ENCODE assay signal across 9 mouse cellular contexts in the genomic region with DNA sequence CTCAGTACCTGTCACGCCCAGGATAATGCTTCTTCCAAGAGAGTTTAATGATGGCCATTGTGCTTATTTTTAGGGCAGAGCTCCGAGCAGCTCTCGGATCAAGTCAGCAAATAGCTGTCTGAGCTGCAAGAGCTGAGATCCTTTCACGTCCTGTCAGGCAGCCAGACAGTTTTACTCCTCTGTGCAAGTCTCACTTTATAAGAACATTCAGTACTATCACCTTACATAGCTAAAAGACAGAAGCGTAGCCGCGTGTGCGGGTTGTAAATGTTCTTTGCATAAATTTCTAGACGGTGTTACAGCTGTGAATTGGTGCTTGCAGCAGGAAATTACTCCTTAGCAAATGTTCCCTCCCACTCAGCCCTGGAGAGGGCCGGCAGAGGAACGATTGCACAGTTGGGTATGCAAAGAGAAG. TPM values are rescaled to one million over a fixed set of nuclear protein-coding genes. Genes with fewer than 3 reads are reported as not detected.
A peak's percentile ranks its signal among the peaks of the same experiment; 100 is the strongest.
DNase-seq lines count a peak whose midpoint lies in the region; ATAC-seq and TF ChIP-seq lines count a peak whose summit lies in the region.
"Had no signal": no experiment of that assay in that cellular context is flagged by ENCODE, and none has a peak within 500 bp of the region (broad histone marks: within the 10 kb centered on the region; RNA-seq: fewer than 3 reads in every experiment).

No protein-coding gene starts in this region.

- peak overlapping the region; percentile 46; the same call in 1 of the 2 replicates for H3K27ac ChIP-seq in forebrain, embryonic 11.5 days (ENCODE audit: low read depth, low read length)
- no peak overlapping the region for H3K27ac ChIP-seq in forebrain, embryonic 10.5 days
- peak overlapping the region; percentile 66 for H3K27ac ChIP-seq in forebrain, postnatal 0 days (ENCODE audit: low read depth, low read length)
- H3K27ac ChIP-seq in neural tube, embryonic 14.5 days (ENCODE audit: low read depth, low read length), result no peak overlapping the region

- H3K4me3 ChIP-seq in forebrain, embryonic 11.5 days (ENCODE audit: low read depth, low read length), result no peak overlapping the region
- no peak overlapping the region for H3K4me3 ChIP-seq in forebrain, embryonic 10.5 days
- no peak overlapping the region for H3K4me3 ChIP-seq in forebrain, postnatal 0 days (ENCODE audit: low read depth, low read length)
- H3K4me3 ChIP-seq in neural tube, embryonic 14.5 days (ENCODE audit: low read depth, low read length), result no peak overlapping the region; the same call in 1 of the 2 replicates

- intact Hi-C loops in left cerebral cortex, postnatal 10 days (cut with DNase I), result loop anchor here (5.0 to 10.0 kb wide), 2 partner anchors 438 to 656 kb away; a partner anchor contains a TSS

- WGBS in forebrain, embryonic 11.5 days, result 73% methylated on average over 11 of the region's 11 CpGs
- 86% methylated on average over 11 of the region's 11 CpGs for WGBS in forebrain, embryonic 10.5 days
- 19% methylated on average over 11 of the region's 11 CpGs for WGBS in forebrain, postnatal 0 days
- WGBS in neural tube, embryonic 14.5 days, result 9% methylated on average over 11 of the region's 11 CpGs

- no peak for ATAC-seq in forebrain, embryonic 11.5 days (replicated peaks; ENCODE audit: low FRiP score)
- peak; percentile 32 for ATAC-seq in forebrain, postnatal 0 days
- no peak for ATAC-seq in neural tube, embryonic 14.5 days (ENCODE audit: low read depth)

- no peaks in the 10 kb centered on the region for H3K9me3 ChIP-seq in forebrain, embryonic 11.5 days (ENCODE audit: control insufficient read depth, low read length)
- no peaks in the 10 kb centered on the region for H3K9me3 ChIP-seq in forebrain, embryonic 10.5 days
- H3K9me3 ChIP-seq in forebrain, postnatal 0 days (ENCODE audit: low read length), result no peaks in the 10 kb centered on the region
- no peaks in the 10 kb centered on the region for H3K9me3 ChIP-seq in neural tube, embryonic 14.5 days (ENCODE audit: control insufficient read depth, low read length)

- peaks cover 31% of the 10 kb centered on the region; the same call in 1 of the 2 replicates for H3K4me1 ChIP-seq in forebrain, embryonic 11.5 days (replicated peaks; ENCODE audit: control insufficient read depth, insufficient read depth, low read length)
- peaks cover 57% of the 10 kb centered on the region for H3K4me1 ChIP-seq in forebrain, embryonic 10.5 days
- H3K4me1 ChIP-seq in forebrain, postnatal 0 days (ENCODE audit: insufficient read depth), result peaks cover 6% of the 10 kb centered on the region; the same call in 1 of the 2 replicates
- H3K4me1 ChIP-seq in neural tube, embryonic 14.5 days (ENCODE audit: control insufficient read depth, insufficient read depth, low read length), result peaks cover 6% of the 10 kb centered on the region

- H3K4me2 ChIP-seq in forebrain, embryonic 11.5 days (ENCODE audit: low read depth, low read length, severe bottlenecking), result no peak overlapping the region
- no peak overlapping the region; the same call in 1 of the 2 replicates for H3K4me2 ChIP-seq in forebrain, postnatal 0 days (ENCODE audit: low read depth)
- H3K4me2 ChIP-seq in neural tube, embryonic 14.5 days (ENCODE audit: low read depth, low read length), result peak overlapping the region; percentile 19; the same call in 1 of the 2 replicates

- DNase-seq in forebrain, embryonic 11.5 days (ENCODE audit: low spot score), result no peak
- DNase-seq in forebrain, embryonic 10.5 days (ENCODE audit: extremely low spot score, low spot score), result no peak
- DNase-seq in left cerebral cortex, adult 18-20 months (ENCODE audit: low spot score in 2 of 2), result peak; percentile 24 to 65
- no peak for DNase-seq in left cerebral cortex, postnatal 10 days (ENCODE audit: extremely low spot score in 1 of 2, low spot score in 2 of 2)
- DNase-seq in forebrain, postnatal 0 days, result peak; percentile 64
- no peak for DNase-seq in cerebellum, adult 11 months
- DNase-seq in adrenal gland, adult 2 months, result no peak
- DNase-seq: thymus, postnatal 25 days had no signal

- no peak overlapping the region; the same call in 1 of the 2 replicates for H3K9ac ChIP-seq in forebrain, embryonic 11.5 days (ENCODE audit: low read length)
- H3K9ac ChIP-seq in forebrain, postnatal 0 days, result no peak overlapping the region
- peak overlapping the region; percentile 25; the same call in 1 of the 2 replicates for H3K9ac ChIP-seq in neural tube, embryonic 14.5 days (replicated peaks; ENCODE audit: low read depth, low read length)

- H3K36me3 ChIP-seq in forebrain, embryonic 11.5 days (ENCODE audit: control insufficient read depth, insufficient read depth, low read length), result peaks cover 3% of the 10 kb centered on the region
- H3K36me3 ChIP-seq in forebrain, embryonic 10.5 days (replicated peaks), result peaks cover 79% of the 10 kb centered on the region
- H3K36me3 ChIP-seq in forebrain, postnatal 0 days (ENCODE audit: insufficient read depth), result no peaks in the 10 kb centered on the region
- H3K36me3 ChIP-seq in neural tube, embryonic 14.5 days (ENCODE audit: control insufficient read depth, insufficient read depth, low read length), result no peaks in the 10 kb centered on the region

- no peaks in the 10 kb centered on the region for H3K27me3 ChIP-seq in forebrain, embryonic 11.5 days (ENCODE audit: control insufficient read depth, insufficient read depth, low read length)
- H3K27me3 ChIP-seq in forebrain, embryonic 10.5 days (ENCODE audit: poor library complexity, severe bottlenecking), result no peaks in the 10 kb centered on the region
- no peaks in the 10 kb centered on the region for H3K27me3 ChIP-seq in forebrain, postnatal 0 days (ENCODE audit: insufficient read depth, low read length)
- H3K27me3 ChIP-seq in neural tube, embryonic 14.5 days (ENCODE audit: control insufficient read depth, insufficient read depth, low read length), result no peaks in the 10 kb centered on the region

- no peak for TF ChIP-seq CTCF in forebrain, postnatal 0 days (IDR thresholded peaks at IDR 0.05; ENCODE audit: low read depth)

RNA-seq across cellular contexts. Expression of a gene that starts 59.3 kb away (rescaled TPM):
- polyA plus RNA-seq in forebrain, embryonic 11.5 days (2014; fragmentation: Nextera tagmentation; extraction: Ambion mirVana), result 136 and 137 TPM in 2 replicates
- 97.0 and 102 TPM in 2 replicates for polyA plus RNA-seq in forebrain, embryonic 10.5 days (2016; fragmentation: Nextera tagmentation; extraction: Ambion mirVana)
- 10 to 100 TPM; 17.3 to 18.2 TPM for total RNA-seq in left cerebral cortex, adult 18-20 months (2021)
- 10 to 100 TPM; 15.8 to 18.9 TPM for total RNA-seq in left cerebral cortex, postnatal 10 days (2021)
- 28.1 and 43.6 TPM in 2 replicates for total RNA-seq in forebrain, postnatal 0 days (2014; rRNA removed)
- polyA plus RNA-seq in forebrain, postnatal 0 days (2015; fragmentation: Nextera tagmentation; extraction: Ambion mirVana), result 10.7 and 17.3 TPM in 2 replicates
- polyA plus RNA-seq in neural tube, embryonic 14.5 days (2014; fragmentation: Nextera tagmentation; extraction: Ambion mirVana), result 23.6 and 26.5 TPM in 2 replicates
- total RNA-seq in adrenal gland, adult 2 months (2021), result 100 to 1,000 TPM; 144 to 151 TPM
- polyA plus RNA-seq in adrenal gland, adult 2 months (2012; rRNA removed), result 35.2 and 41.9 TPM in 2 replicates

Comparison
In these comparisons a context has a peak if more than half of its experiments do, and no peak if none do; other contexts are left out.
1. DNase-seq: peak in left cerebral cortex, adult 18-20 months (2 of 2) and forebrain, postnatal 0 days (single experiment); none in forebrain, embryonic 11.5 days (single experiment), forebrain, embryonic 10.5 days (single experiment), left cerebral cortex, postnatal 10 days (0 of 2), cerebellum, adult 11 months (single experiment) and adrenal gland, adult 2 months (single experiment).
2. H3K27ac ChIP-seq: peak in forebrain, embryonic 11.5 days (single experiment) and forebrain, postnatal 0 days (single experiment); none in forebrain, embryonic 10.5 days (single experiment) and neural tube, embryonic 14.5 days (single experiment).